Mouse (Mus musculus): ENCODE measurements around the gene Pkp4. TPM values are rescaled to one million over a fixed set of nuclear protein-coding genes. Genes with fewer than 3 reads are reported as not detected.

Gene Pkp4
- total RNA-seq, 2 experiments from 2014 or later = 20.0 to 34.2 TPM

- intact Hi-C loops (cut with DNase I; ENCODE audit: low total_unique reads) = no loop called here
- DNase-seq = no peak
These were observed 20.9 kb downstream of the Pkp4 start for GRCm38 (mm10) chr2:59181321-59182113.

- intact Hi-C loops (cut with DNase I; ENCODE audit: low total_unique reads) = no loop called here
These were observed 22.9 kb downstream of the Pkp4 start for GRCm38 (mm10) chr2:59183541-59183940.

GRCm38 (mm10) chr2:59184107-59185064, 23.7 kb downstream of the Pkp4 start:
- intact Hi-C loops (cut with DNase I; ENCODE audit: low total_unique reads) = no loop called here
- DNase-seq = no peak

More at GRCm38 (mm10) chr2:59183541-59183940, 22.9 kb downstream of the Pkp4 start:
- DNase-seq = no peak

- intact Hi-C loops (cut with DNase I; ENCODE audit: low total_unique reads) = no loop called here
- DNase-seq = no peak
These were observed 25.5 kb downstream of the Pkp4 start for GRCm38 (mm10) chr2:59186122-59186521.

- DNase-seq = no peak
- intact Hi-C loops (cut with DNase I; ENCODE audit: low total_unique reads) = no loop called here
These were observed 26.3 kb downstream of the Pkp4 start for GRCm38 (mm10) chr2:59186966-59187365.

DNA sequence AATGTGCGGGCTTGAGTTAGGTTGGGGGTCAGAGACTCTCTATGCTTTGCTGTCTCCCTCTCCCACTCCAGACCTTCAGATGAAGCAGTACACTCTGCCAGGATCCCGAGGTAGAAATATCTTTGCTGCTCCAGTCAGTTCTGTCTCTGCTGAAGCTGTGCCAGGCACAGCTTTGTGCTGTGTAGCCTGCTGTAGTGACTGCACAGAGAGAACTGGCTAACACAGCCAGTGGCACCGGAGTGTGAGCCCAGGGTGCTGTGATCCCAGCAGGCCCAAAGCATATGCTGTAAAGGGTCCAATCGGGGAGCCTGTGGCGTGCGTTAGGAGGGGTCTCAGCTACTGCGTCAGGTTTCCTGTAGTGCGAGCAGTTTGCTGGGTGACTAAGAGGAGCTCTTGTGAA, 27.7 kb downstream of the Pkp4 start:
- intact Hi-C loops (cut with DNase I; ENCODE audit: low total_unique reads) = no loop called here

DNA sequence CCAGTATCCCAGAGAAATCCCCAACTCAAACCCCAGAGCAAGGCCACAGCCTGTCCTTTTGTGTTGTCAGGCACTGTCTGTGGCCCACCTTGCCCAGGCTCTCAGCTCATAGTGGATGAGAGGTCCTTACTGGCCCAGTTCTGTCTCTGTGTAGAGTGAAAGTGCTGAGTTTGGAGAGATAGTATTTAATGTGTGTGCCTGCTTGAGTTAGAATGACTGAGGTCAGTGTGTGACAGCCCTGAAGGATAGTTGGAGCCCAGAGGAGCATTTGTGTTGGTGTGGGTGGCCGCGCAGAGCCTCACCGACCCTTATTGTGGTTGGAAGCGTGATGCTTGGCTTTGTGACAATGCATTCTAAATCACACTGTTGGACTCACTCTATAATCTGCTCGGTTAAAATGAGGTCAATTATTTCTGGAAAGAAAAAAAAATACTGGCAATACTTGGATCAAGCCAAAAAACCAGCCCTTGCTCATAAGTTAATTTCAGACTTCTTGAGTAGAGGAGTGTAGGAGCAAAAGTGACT, 29.1 kb downstream of the Pkp4 start:
- no peak for DNase-seq
- intact Hi-C loops (cut with DNase I; ENCODE audit: low total_unique reads) = no loop called here

More for the DNA sequence above, 27.7 kb downstream of the Pkp4 start:
- no peak for DNase-seq

DNA sequence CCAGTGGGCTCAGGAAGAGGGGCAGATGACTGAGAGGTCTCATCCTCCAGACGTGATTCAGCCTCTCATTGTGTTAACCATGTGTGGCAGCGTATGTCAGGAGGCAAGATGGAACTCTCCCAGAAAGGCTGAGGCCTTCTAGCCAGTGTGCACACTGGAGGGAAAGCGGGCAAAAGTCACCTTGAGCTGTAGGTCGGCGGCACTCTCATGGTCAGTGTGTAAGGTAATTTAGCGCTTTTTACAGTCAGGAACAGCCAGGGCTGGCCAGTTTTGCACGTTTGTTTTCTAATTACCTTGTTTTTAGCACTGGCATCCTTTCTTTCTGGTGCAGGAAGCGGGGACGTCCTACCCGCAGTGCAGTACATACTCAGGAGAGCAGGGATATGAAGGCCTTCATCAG, 29.5 kb downstream of the Pkp4 start:
- intact Hi-C loops (cut with DNase I; ENCODE audit: low total_unique reads) = no loop called here
- no peak for DNase-seq

- no peak for DNase-seq
- intact Hi-C loops (cut with DNase I; ENCODE audit: low total_unique reads) = no loop called here
These were observed 30.8 kb downstream of the Pkp4 start for GRCm38 (mm10) chr2:59191466-59191865.

DNA sequence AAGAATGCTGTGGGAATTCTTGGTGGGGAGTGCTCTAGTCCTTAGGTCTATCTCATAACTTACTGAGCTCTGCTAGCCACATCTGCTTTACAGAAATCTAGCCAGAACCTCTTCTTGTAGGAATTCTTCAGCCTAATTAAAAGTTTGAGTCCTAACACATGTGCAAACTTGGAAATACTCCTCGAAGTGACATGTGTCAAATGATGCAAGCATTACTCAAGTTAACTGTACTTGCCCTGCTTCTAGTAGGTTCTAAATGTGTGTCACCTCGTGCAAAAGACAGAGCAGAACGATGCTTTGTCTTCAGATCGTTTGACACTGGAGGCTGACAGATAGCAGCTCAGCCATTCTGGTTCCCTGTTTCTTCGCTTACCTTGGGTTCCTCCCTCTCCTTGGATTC, 32.5 kb downstream of the Pkp4 start:
- intact Hi-C loops (cut with DNase I; ENCODE audit: low total_unique reads) = no loop called here
- DNase-seq = no peak

- intact Hi-C loops (cut with DNase I; ENCODE audit: low total_unique reads) = no loop called here
- DNase-seq = no peak
These were observed 36.5 kb downstream of the Pkp4 start for GRCm38 (mm10) chr2:59197156-59197555.

GRCm38 (mm10) chr2:59199476-59199976, 38.9 kb downstream of the Pkp4 start:
- intact Hi-C loops (cut with DNase I; ENCODE audit: low total_unique reads) = no loop called here
- DNase-seq = no peak

GRCm38 (mm10) chr2:59200511-59200910, 39.9 kb downstream of the Pkp4 start:
- intact Hi-C loops (cut with DNase I; ENCODE audit: low total_unique reads) = no loop called here
- DNase-seq = no peak

DNA sequence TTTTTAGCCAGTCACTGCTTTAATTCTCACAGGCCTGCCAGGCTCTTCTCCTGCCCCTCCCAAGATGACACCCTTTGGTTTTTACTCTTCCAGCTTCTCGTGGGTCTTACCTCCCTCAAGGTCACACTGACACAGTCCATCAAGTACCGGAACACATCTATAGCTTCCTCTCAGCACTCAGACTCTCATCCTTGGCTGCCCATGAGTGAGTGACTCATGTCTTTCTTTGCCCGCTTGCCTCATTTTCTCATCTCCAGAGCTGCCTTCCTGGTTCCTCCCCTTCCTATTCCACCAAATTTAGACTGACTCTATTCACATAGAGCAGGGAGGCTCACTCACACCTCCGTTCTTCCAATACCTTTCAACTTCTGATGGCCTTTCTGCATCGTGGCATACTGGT, 42.3 kb downstream of the Pkp4 start:
- intact Hi-C loops (cut with DNase I; ENCODE audit: low total_unique reads) = no loop called here
- no peak for DNase-seq

GRCm38 (mm10) chr2:59203627-59204425, 43.2 kb downstream of the Pkp4 start:
- intact Hi-C loops (cut with DNase I; ENCODE audit: low total_unique reads) = no loop called here
- no peak for DNase-seq

DNA sequence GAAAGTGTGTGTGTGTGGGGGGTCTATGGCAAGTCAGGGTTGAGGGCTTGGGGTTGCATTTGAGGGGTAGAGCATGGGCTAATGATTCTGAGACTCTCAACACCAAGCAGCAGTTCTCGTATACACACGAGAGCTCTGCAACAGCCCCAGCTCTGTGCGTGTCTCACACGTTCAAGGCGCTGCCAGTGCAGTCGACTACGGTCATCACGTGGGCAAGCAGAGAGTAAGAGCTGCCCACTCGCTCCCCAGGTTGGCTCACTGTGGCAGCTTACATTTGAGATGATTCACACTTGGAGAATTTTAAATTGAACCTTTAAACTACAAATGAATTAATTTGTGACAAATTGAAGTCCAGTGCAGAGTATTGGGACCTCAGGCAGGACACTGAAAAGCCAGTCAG, 44.4 kb downstream of the Pkp4 start:
- intact Hi-C loops (cut with DNase I; ENCODE audit: low total_unique reads) = no loop called here

GRCm38 (mm10) chr2:59206190-59206589, 45.5 kb downstream of the Pkp4 start:
- intact Hi-C loops (cut with DNase I; ENCODE audit: low total_unique reads) = no loop called here
- no peak for DNase-seq

More for the DNA sequence above, 44.4 kb downstream of the Pkp4 start:
- DNase-seq = no peak

DNA sequence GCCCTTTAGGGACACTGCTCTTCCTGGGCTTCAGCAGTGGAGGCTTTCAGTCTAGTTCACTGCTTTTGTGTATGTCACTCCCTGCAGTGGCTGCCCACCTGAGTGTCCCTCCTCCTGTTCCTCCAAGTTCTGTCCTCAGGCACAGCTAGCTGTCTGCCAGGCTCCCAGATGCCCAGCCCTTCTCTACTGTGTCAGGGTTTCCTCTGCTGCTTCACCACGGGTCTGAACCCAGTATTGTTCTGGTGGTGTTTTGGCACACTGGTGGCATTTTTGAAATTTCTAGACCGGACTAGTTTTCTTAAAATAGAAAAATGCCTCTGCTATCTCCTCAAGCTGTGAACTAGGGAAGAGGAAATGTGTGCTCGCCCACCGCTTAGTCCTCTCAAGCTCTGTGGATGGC, 46.6 kb downstream of the Pkp4 start:
- no peak for DNase-seq
- intact Hi-C loops (cut with DNase I; ENCODE audit: low total_unique reads) = no loop called here

DNA sequence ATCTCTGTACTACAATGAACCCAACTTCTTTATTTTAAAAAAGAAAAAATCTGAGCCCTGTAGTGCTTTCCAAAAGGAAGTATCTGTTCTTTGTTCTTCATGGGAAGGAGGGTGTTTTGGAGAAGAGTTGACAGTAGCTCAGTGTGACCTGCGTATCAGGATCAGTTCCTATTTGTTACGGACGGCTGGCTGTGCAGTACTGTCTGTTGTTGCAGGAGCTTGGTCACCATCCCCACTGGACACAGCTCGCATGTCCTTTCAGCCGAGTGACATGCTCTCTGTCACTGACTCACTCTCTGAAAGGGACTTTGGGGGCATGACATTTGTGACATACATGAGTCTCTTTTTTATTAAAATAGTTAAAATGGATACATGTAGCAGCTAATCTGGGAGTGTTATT, 47.1 kb downstream of the Pkp4 start:
- DNase-seq = no peak
- intact Hi-C loops (cut with DNase I; ENCODE audit: low total_unique reads) = no loop called here

All from gastrocnemius, postnatal 14 days (tissue).